Comparison of ENCODE assay signal across 24 mouse cellular contexts in genomic region chr17:85942123-85942522, GRCm38 (mm10).
DNase-seq lines count a peak whose midpoint lies in the region; ATAC-seq and TF ChIP-seq lines count a peak whose summit lies in the region.
"Had no signal": no experiment of that assay in that cellular context is flagged by ENCODE, and none has a peak within 500 bp of the region (broad histone marks: within the 10 kb centered on the region; RNA-seq: fewer than 3 reads in every experiment).

No protein-coding gene starts in this region.

- no peak overlapping the region for H3K9ac ChIP-seq in intestine, embryonic 14.5 days (ENCODE audit: low read length)
- no peak overlapping the region for H3K9ac ChIP-seq in intestine, embryonic 15.5 days
- no peak overlapping the region for H3K9ac ChIP-seq in lung, embryonic 14.5 days
- no peak overlapping the region for H3K9ac ChIP-seq in embryonic facial prominence, embryonic 13.5 days
- H3K9ac ChIP-seq: heart, embryonic 13.5 days; hindbrain, embryonic 12.5 days; midbrain, embryonic 15.5 days; neural tube, embryonic 12.5 days had no signal

- no peaks in the 10 kb centered on the region for H3K9me3 ChIP-seq in intestine, embryonic 14.5 days (ENCODE audit: control insufficient read depth, low read length)
- no peaks in the 10 kb centered on the region for H3K9me3 ChIP-seq in intestine, embryonic 15.5 days
- no peaks in the 10 kb centered on the region for H3K9me3 ChIP-seq in lung, embryonic 14.5 days (ENCODE audit: low read depth, low read length)
- peaks cover 3% of the 10 kb centered on the region for H3K9me3 ChIP-seq in embryonic facial prominence, embryonic 13.5 days
- H3K9me3 ChIP-seq: hindbrain, embryonic 12.5 days; midbrain, embryonic 15.5 days; neural tube, embryonic 12.5 days had no signal

- H3K36me3 ChIP-seq in intestine, embryonic 14.5 days (ENCODE audit: control insufficient read depth, insufficient read depth, low read length): no peaks in the 10 kb centered on the region
- H3K36me3 ChIP-seq in intestine, embryonic 15.5 days: no peaks in the 10 kb centered on the region
- no peaks in the 10 kb centered on the region for H3K36me3 ChIP-seq in lung, embryonic 14.5 days (ENCODE audit: insufficient read depth)
- H3K36me3 ChIP-seq in embryonic facial prominence, embryonic 13.5 days: no peaks in the 10 kb centered on the region
- H3K36me3 ChIP-seq: forebrain, embryonic 10.5 days; heart, embryonic 13.5 days; hindbrain, embryonic 12.5 days; midbrain, embryonic 15.5 days; neural tube, embryonic 12.5 days had no signal

- H3K4me3 ChIP-seq in intestine, embryonic 14.5 days (ENCODE audit: low read depth, low read length): no peak overlapping the region
- no peak overlapping the region for H3K4me3 ChIP-seq in intestine, embryonic 15.5 days (replicated peaks)
- no peak overlapping the region for H3K4me3 ChIP-seq in lung, embryonic 14.5 days (ENCODE audit: low read depth, low read length)
- H3K4me3 ChIP-seq in embryonic facial prominence, embryonic 13.5 days: no peak overlapping the region
- H3K4me3 ChIP-seq: forebrain, embryonic 10.5 days; heart, adult 2 months; heart, embryonic 13.5 days; hindbrain, embryonic 12.5 days; midbrain, embryonic 15.5 days; neural tube, embryonic 12.5 days had no signal

- ATAC-seq in intestine, embryonic 14.5 days (replicated peaks; ENCODE audit: low FRiP score, low TSS enrichment, low read depth): 0 out of 2 replicates have a peak, but pooled peaks have one; percentile 32
- no peak for ATAC-seq in intestine, embryonic 15.5 days
- 0 out of 2 replicates have a peak, but pooled peaks have one; percentile 28 for ATAC-seq in lung, embryonic 14.5 days (ENCODE audit: insufficient read depth)
- ATAC-seq in embryonic facial prominence, embryonic 13.5 days (ENCODE audit: insufficient number of reproducible peaks, insufficient read depth, low FRiP score, low TSS enrichment, low read depth): no peak
- ATAC-seq: forebrain, embryonic 16.5 days; midbrain, embryonic 15.5 days had no signal

- DNase-seq in intestine, embryonic 14.5 days (ENCODE audit: low spot score): no peak
- no peak for DNase-seq in lung, embryonic 14.5 days
- no peak for DNase-seq in lung, postnatal 36 days
- peak; percentile 33 for DNase-seq in testis, postnatal 10 days (ENCODE audit: low spot score)
- no peak for DNase-seq in urinary bladder, adult 18-20 months (ENCODE audit: low spot score in 2 of 2)
- DNase-seq: adrenal gland, adult 2 months; cerebellum, adult 11-12 months; cerebellum, postnatal 10 days; embryo, embryonic 11 days; gastrocnemius, postnatal 10 days; heart, adult 2 months; kidney, adult 9 months; kidney, postnatal 36 days; retina, postnatal 1 day; right cerebral cortex, postnatal 25 days; thymus, adult 18-20 months had no signal

- no peak overlapping the region for H3K27ac ChIP-seq in intestine, embryonic 14.5 days (ENCODE audit: low read depth)
- H3K27ac ChIP-seq in intestine, embryonic 15.5 days: no peak overlapping the region
- no peak overlapping the region for H3K27ac ChIP-seq in lung, embryonic 14.5 days (ENCODE audit: low read depth)
- H3K27ac ChIP-seq in embryonic facial prominence, embryonic 13.5 days: peak overlapping the region; percentile 86; the same call in 1 of the 2 replicates
- H3K27ac ChIP-seq: forebrain, embryonic 10.5 days; heart, adult 2 months; heart, embryonic 13.5 days; midbrain, embryonic 15.5 days; neural tube, embryonic 12.5 days had no signal

- 91% methylated on average over 5 of the region's 5 CpGs for WGBS in intestine, embryonic 14.5 days
- 90% methylated on average over 5 of the region's 5 CpGs for WGBS in intestine, embryonic 15.5 days
- 87% methylated on average over 5 of the region's 5 CpGs for WGBS in lung, embryonic 14.5 days
- WGBS in embryonic facial prominence, embryonic 13.5 days: 97% methylated on average over 5 of the region's 5 CpGs

- H3K4me2 ChIP-seq in intestine, embryonic 14.5 days (ENCODE audit: low read length): no peak overlapping the region
- no peak overlapping the region for H3K4me2 ChIP-seq in intestine, embryonic 15.5 days (replicated peaks)
- no peak overlapping the region for H3K4me2 ChIP-seq in lung, embryonic 14.5 days
- no peak overlapping the region for H3K4me2 ChIP-seq in embryonic facial prominence, embryonic 13.5 days
- H3K4me2 ChIP-seq: heart, embryonic 13.5 days; hindbrain, embryonic 12.5 days; midbrain, embryonic 15.5 days; neural tube, embryonic 12.5 days had no signal

- TF ChIP-seq CTCF in lung, embryonic 14.5 days (IDR thresholded peaks at IDR 0.05; ENCODE audit: low read depth): no peak

- no peaks in the 10 kb centered on the region; the same call in 1 of the 2 replicates for H3K4me1 ChIP-seq in intestine, embryonic 14.5 days (replicated peaks; ENCODE audit: control insufficient read depth, insufficient read depth, low read length)
- no peaks in the 10 kb centered on the region for H3K4me1 ChIP-seq in intestine, embryonic 15.5 days (replicated peaks)
- H3K4me1 ChIP-seq in lung, embryonic 14.5 days (ENCODE audit: insufficient read depth): no peaks in the 10 kb centered on the region
- H3K4me1 ChIP-seq in embryonic facial prominence, embryonic 13.5 days: peaks cover 28% of the 10 kb centered on the region
- H3K4me1 ChIP-seq: neural tube, embryonic 12.5 days had no signal

- H3K27me3 ChIP-seq in intestine, embryonic 14.5 days (replicated peaks; ENCODE audit: control insufficient read depth, insufficient read depth, low read length): no peaks in the 10 kb centered on the region
- H3K27me3 ChIP-seq in intestine, embryonic 15.5 days (replicated peaks): no peaks in the 10 kb centered on the region
- H3K27me3 ChIP-seq in lung, embryonic 14.5 days (ENCODE audit: insufficient read depth, low read length): no peaks in the 10 kb centered on the region
- H3K27me3 ChIP-seq in embryonic facial prominence, embryonic 13.5 days: peaks cover 14% of the 10 kb centered on the region
- H3K27me3 ChIP-seq: midbrain, embryonic 15.5 days; neural tube, embryonic 12.5 days had no signal

Comparison
In these comparisons a context has a peak if more than half of its experiments do, and no peak if none do; other contexts are left out.
1. ATAC-seq: peak in intestine, embryonic 14.5 days (single experiment) and lung, embryonic 14.5 days (single experiment); none in intestine, embryonic 15.5 days (single experiment) and embryonic facial prominence, embryonic 13.5 days (single experiment).